ENCODE assay signal across 14 mouse cellular contexts in the genomic region with DNA sequence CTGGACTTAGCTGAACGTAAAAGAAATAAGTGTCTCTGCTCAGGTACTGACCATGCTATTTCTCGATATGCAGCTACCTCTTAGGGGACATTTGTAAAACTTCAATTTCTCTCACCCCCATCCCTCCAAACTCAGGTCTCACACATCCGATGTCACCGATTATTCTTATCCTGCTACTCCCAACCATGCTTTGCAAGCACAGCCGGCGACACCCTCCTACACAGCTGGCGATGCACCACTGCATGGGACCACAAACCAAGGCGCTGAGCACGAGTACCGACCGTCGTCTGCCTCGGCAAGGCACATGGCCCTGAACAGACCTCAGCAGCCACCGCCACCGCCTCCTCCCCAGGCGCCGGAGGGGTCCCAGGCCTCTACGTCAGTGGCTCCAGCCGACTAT. TPM values are rescaled to one million over a fixed set of nuclear protein-coding genes. Genes with fewer than 3 reads are reported as not detected.
"Had no signal": no experiment of that assay in that cellular context is flagged by ENCODE, and none has a peak within 500 bp of the region (broad histone marks: within the 10 kb centered on the region; RNA-seq: fewer than 3 reads in every experiment).

No protein-coding gene starts in this region.

- DNase-seq: lung, adult 18-20 months; lung, embryonic 14.5 days; lung, postnatal 10 days; lung, postnatal 4 days; midbrain, embryonic 14.5 days; retina, postnatal 1 day; right cerebral cortex, postnatal 25 days; right cerebral cortex, postnatal 4 days; spleen, adult 18-20 months; thymus, adult 18-20 months; thymus, postnatal 14 days; thymus, postnatal 36 days had no signal

- ATAC-seq: midbrain, embryonic 16.5 days had no signal

RNA-seq across cellular contexts. Expression of gene Gm6408, which starts 15.1 kb away (rescaled TPM):
- total RNA-seq: megakaryocyte-erythroid progenitor cell, adult 5-6 weeks had no signal

RNA-seq across cellular contexts. Expression of gene Gm6370, which starts 24.5 kb away (rescaled TPM):
- total RNA-seq: megakaryocyte-erythroid progenitor cell, adult 5-6 weeks had no signal

RNA-seq across cellular contexts. Expression of gene 4930449I24Rik, which starts 35.5 kb away (rescaled TPM):
- total RNA-seq: megakaryocyte-erythroid progenitor cell, adult 5-6 weeks had no signal

RNA-seq across cellular contexts. Expression of gene Gm3402, which starts 47.3 kb away (rescaled TPM):
- total RNA-seq: megakaryocyte-erythroid progenitor cell, adult 5-6 weeks had no signal

RNA-seq across cellular contexts. Expression of gene Gm3404, which starts 58.9 kb away (rescaled TPM):
- total RNA-seq: megakaryocyte-erythroid progenitor cell, adult 5-6 weeks had no signal
